Mouse (Mus musculus): ENCODE measurements around the gene Speg.

The Speg gene

DNA sequence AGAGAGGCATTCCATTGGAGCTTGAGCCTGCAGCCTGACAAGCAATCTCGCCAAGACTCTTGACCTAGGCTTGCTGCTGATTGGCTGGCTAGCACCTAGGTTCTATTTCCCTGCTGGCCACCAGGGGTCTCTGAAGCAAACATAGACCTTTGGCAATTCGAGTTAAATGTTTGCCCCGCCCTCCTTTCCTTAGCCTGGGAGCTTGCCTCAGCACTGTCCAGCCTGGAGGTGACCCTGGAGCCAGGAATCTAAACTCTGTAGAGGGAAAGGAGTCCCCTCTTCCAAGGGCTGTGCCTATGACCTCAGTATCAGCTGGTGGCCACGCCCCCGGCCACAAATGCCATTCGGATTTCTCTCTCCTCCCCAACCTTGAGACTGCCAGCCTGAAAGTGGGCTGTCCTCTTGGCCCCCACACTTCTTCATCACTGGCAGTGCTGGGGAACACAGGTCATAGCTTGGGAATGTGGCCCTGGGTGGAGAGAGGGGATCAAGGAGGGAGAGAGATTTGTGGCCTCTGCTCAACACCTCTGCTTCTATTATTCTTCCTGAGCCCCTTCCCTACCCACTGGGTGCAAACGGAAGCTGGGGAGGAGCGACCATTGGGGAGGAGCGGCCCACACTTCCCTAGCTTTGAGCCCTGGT, 23.8 kb downstream of the Speg start:
- DNase-seq: peak; percentile 85 to 92

DNA sequence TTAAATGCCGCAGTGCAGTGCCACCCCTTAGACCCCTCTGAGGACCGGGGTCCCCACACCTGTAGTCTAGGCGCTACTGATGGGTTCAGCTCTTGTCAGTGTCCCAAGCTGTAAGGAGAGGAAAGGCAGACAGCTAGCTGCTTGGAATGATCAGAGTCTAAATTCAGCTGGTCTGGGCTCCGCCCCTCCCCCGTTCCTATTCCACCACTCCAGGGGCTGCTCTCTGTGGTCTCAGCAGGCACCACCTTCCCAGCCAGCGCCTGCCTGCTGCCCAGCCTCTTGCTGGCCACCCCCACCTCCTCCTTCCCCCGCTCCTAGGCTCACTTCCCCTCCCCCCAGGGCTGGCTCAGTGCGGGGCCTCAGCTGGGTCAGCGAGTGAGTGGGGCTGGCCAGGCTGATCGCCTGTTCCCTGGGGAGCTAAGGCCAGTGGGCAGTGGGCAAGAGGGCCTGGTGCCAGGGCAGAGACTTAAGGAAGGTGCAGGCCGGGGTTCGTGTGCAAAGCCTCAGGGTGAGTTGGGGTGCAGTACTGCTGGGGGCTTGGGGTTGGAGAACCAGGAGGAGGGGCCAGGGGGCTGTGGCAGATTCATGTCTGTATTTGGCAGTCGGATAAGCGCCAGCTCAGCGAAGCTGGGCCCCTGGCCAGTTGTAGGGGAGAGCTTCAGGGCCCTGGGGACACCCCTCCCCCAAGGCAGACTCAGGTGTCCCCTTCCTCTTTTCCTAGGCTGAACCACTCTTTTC, 24.8 kb downstream of the Speg start:
- DNase-seq: peak; percentile 55 to 81

- DNase-seq: peak; percentile 13 to 36
These were observed 25.5 kb downstream of the Speg start for GRCm38 (mm10) chr1:75400493-75401115.

GRCm38 (mm10) chr1:75405547-75405946, 30.4 kb downstream of the Speg start:
- no peak for DNase-seq

GRCm38 (mm10) chr1:75406173-75406572, 31.1 kb downstream of the Speg start:
- peak in 1 of 2 experiments; percentile 31 for DNase-seq

- DNase-seq: no peak
These were observed 32.0 kb downstream of the Speg start for GRCm38 (mm10) chr1:75407056-75407455.

- no peak for DNase-seq
These were observed 33.1 kb downstream of the Speg start for GRCm38 (mm10) chr1:75408210-75408609.

GRCm38 (mm10) chr1:75409950-75410349, 34.9 kb downstream of the Speg start:
- peak in 1 of 2 experiments; percentile 28 for DNase-seq

- no peak for DNase-seq
These were observed 37.1 kb downstream of the Speg start for GRCm38 (mm10) chr1:75412196-75412595.

GRCm38 (mm10) chr1:75413749-75414148, 38.7 kb downstream of the Speg start:
- peak in 1 of 2 experiments; percentile 34 for DNase-seq

GRCm38 (mm10) chr1:75421794-75422193, 46.7 kb downstream of the Speg start:
- DNase-seq: peak in 1 of 2 experiments; percentile 33

DNA sequence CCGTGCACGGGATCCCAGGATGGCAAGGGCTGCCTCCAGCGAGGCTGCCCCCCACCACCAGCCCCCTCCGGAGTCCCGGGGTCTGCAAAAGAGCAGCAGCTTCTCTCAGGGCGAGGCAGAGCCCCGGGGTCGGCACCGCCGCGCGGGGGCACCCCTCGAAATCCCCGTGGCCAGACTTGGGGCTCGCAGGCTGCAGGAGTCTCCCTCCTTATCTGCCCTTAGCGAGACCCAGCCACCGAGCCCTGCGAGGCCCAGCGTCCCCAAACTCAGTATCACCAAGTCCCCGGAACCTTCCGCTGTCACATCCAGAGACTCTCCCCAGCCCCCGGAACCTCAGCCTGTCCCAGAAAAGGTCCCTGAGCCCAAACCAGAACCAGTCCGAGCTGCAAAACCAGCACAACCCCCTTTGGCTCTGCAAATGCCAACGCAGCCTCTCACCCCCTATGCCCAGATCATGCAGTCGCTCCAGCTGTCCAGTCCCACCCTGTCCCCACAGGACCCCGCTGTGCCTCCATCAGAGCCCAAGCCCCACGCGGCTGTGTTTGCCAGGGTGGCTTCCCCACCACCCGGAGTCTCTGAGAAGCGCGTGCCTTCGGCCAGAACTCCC, 47.2 kb downstream of the Speg start:
- DNase-seq: peak in 1 of 2 experiments; percentile 36

- peak; percentile 29 to 49 for DNase-seq
These were observed 47.9 kb downstream of the Speg start for GRCm38 (mm10) chr1:75422823-75423471.

GRCm38 (mm10) chr1:75423780-75424390, 48.8 kb downstream of the Speg start:
- DNase-seq: peak in 1 of 2 experiments; percentile 25

GRCm38 (mm10) chr1:75425796-75426471, 50.8 kb downstream of the Speg start:
- DNase-seq: peak; percentile 35 to 60

GRCm38 (mm10) chr1:75435475-75436328, 60.6 kb downstream of the Speg start, which contains the start of gene Gmppa:
TSS of gene Gmppa (plus strand) at chr1:75435930.
- peak; percentile 87 to 92 for DNase-seq

- no peak for DNase-seq
These were observed 63.7 kb downstream of the Speg start for GRCm38 (mm10) chr1:75438782-75439181.

- no peak for DNase-seq
These were observed 65.6 kb downstream of the Speg start for GRCm38 (mm10) chr1:75440661-75441060.

- no peak for DNase-seq
These were observed 66.4 kb downstream of the Speg start for GRCm38 (mm10) chr1:75441471-75441996.

DNA sequence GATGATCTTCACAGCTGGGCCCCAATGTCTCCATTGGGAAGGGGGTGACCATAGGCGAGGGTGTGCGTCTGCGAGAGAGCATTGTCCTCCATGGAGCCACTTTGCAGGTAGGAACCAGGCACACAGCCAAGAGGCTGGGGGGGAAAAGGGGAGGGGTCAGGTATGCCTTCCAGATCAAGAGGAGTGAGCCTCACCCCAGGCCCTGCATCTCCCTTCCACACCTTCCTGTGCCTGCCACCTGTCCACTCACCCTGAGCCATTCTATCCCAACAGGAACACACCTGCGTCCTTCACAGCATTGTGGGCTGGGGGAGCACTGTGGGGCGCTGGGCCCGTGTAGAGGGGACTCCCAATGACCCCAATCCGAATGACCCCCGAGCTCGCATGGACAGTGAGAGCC, 67.1 kb downstream of the Speg start:
- DNase-seq: no peak

All from kidney, postnatal 25 days (tissue).